ENCODE assay signal across 20 mouse cellular contexts in genomic region chr5:17806774-17807377, GRCm38 (mm10).
"Had no signal": no experiment of that assay in that cellular context is flagged by ENCODE, and none has a peak within 500 bp of the region (broad histone marks: within the 10 kb centered on the region; RNA-seq: fewer than 3 reads in every experiment).

No protein-coding gene starts in this region.

- H3K36me3 ChIP-seq: midbrain, embryonic 10.5 days; midbrain, embryonic 12.5 days; neural tube, embryonic 13.5 days; neural tube, embryonic 15.5 days had no signal

- H3K27ac ChIP-seq: macrophage; midbrain, embryonic 10.5 days; midbrain, embryonic 12.5 days; neural tube, embryonic 13.5 days; neural tube, embryonic 15.5 days had no signal

- ATAC-seq: midbrain, embryonic 16.5 days had no signal

- H3K27me3 ChIP-seq: megakaryocyte, embryonic 14.5 days; midbrain, embryonic 12.5 days; neural tube, embryonic 13.5 days; neural tube, embryonic 15.5 days had no signal

- H3K9me3 ChIP-seq: midbrain, embryonic 10.5 days; midbrain, embryonic 12.5 days; neural tube, embryonic 13.5 days; neural tube, embryonic 15.5 days had no signal

- H3K9ac ChIP-seq: lung, embryonic 14.5 days; midbrain, embryonic 12.5 days; neural tube, embryonic 13.5 days; neural tube, embryonic 15.5 days had no signal

- H3K4me1 ChIP-seq: megakaryocyte, embryonic 14.5 days; midbrain, embryonic 10.5 days; midbrain, embryonic 12.5 days; neural tube, embryonic 13.5 days; neural tube, embryonic 15.5 days had no signal

- H3K4me3 ChIP-seq: megakaryocyte, embryonic 14.5 days; midbrain, embryonic 10.5 days; midbrain, embryonic 12.5 days; neural tube, embryonic 13.5 days; neural tube, embryonic 15.5 days had no signal

- DNase-seq: lung, adult 18-20 months; lung, embryonic 14.5 days; lung, postnatal 10 days; lung, postnatal 36 days; midbrain, embryonic 14.5 days; retina, postnatal 1 day; right cerebral cortex, adult 18-20 months; right cerebral cortex, postnatal 25 days; right cerebral cortex, postnatal 4 days; spleen, adult 18-20 months; thymus, adult 18-20 months; thymus, postnatal 14 days; thymus, postnatal 36 days had no signal
